Mouse (Mus musculus) left cerebral cortex, adult 2 months (tissue): ENCODE measurements around the gene Naa10. TPM values are rescaled to one million over a fixed set of nuclear protein-coding genes. Genes with fewer than 3 reads are reported as not detected.

Source experiments
- DNase-seq, 2 experiments: peaks; one replicate each; pipeline ENCODE4 v3.0.0; 2021 to 2022; ENCODE audit warnings: low spot score in 2 of 2, mixed read lengths in 1 of 2; ENCODE audit errors: extremely low spot score in 1 of 2
- H3K27ac ChIP-seq: fragments of 200-600 bp; 2 replicates; pipeline ENCODE4 v1.8.1; 2022
- H3K4me3 ChIP-seq: fragments of 200-600 bp; 2 replicates; pipeline ENCODE4 v1.8.1; 2022
- CTCF ChIP-seq: fragments of 200-600 bp; IDR thresholded peaks from 2 replicates; pipeline ENCODE4 v1.8.1; 2022; ENCODE audit warnings: antibody characterized with exemption, mild to moderate bottlenecking, moderate library complexity
- intact Hi-C: fragments of 180-260 bp; cut with DNase I; formaldehyde crosslinking; loops from one replicate; pipeline ENCODE4 v1.15.1; 2025
- long read RNA-seq, 2 experiments: library from polyadenylated mRNA; stranded (forward); transcript quantifications; one replicate each; pipeline ENCODE4 v2.0.0; 2021; ENCODE audit warnings: borderline mapping rate in 2 of 2
- total RNA-seq, 2 experiments: library from RNA; stranded (reverse); gene quantifications; 2 replicates each; pipeline ENCODE4 v1.2.3; 2021

Naa10 gene
- 10 to 100 TPM; 56.8 to 61.2 TPM for total RNA-seq
- long read RNA-seq, experiment 1, transcript Naa10-204 (8 exons, 1,031 nt), result major isoform, 9 of 26 reads
- long read RNA-seq, experiment 1, partial matches to known transcripts, result 5 of 26 reads
- long read RNA-seq, experiment 1, other reads (novel, unspliced or antisense), result 3 of 26 reads
- long read RNA-seq, experiment 2, transcript Naa10-204 (8 exons, 1,031 nt), result major isoform, 9 of 20 reads
- long read RNA-seq, experiment 2, transcript Naa10-201 (8 exons, 962 nt), result minor isoform, 5 of 20 reads
- long read RNA-seq, experiment 2, partial matches to known transcripts, result 1 of 20 reads
- long read RNA-seq, experiment 2, other reads (novel, unspliced or antisense), result 3 of 20 reads

DNA sequence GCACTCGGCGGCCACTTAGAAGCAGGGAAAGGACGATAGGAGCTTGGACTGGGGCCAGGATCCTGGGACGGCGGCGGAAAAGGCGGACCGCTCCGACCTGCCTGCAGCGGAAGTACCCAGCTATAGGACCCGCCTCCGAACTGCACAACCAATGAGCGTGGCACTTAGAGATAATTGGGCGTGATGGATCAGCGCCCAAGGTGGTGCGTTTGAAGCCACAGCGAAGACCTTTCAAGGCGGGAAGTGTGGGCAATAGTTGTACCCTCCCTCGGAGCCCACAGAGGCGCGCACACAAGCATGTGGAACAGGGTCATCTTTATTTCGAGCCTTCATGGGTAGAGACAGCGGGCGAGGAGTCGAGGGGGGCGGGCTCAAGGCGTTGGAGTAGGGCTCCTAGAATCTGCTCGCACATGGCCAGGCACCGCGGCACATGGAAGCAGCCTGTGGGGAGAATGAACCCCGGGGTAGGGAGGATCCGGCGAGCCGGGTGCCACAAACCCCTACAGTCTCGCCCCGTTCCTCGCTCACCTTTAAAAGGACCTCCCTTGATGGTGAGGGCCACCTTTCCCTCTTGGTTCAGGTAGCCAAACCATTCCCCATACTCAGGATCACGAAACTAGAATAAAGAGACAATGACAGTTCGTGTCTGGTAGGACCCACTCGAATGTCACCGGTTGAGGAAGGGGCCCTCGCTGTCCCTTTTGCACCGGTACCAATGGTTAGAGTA lies at the start of gene Naa10, which contains the start of gene Arhgap4:
Naa10 (minus strand) TSS at position 122 of the 727 bp plus-strand sequence.
Arhgap4 (minus strand) TSS at position 48 of the 727 bp plus-strand sequence.
- DNase-seq, result peak; percentile 82 to 85
- Histone ChIP-seq H3K4me3 (peak within 1 kb of the TSS; percentile 63), H3K27ac (peak within 1 kb of the TSS; percentile 82)
- intact Hi-C loops, result loop anchor here (5.0 kb wide), 1 partner anchor 135 kb away; the partner anchor contains the start of genes Idh3g and Ssr4
- TF ChIP-seq CTCF, result no peak

DNA sequence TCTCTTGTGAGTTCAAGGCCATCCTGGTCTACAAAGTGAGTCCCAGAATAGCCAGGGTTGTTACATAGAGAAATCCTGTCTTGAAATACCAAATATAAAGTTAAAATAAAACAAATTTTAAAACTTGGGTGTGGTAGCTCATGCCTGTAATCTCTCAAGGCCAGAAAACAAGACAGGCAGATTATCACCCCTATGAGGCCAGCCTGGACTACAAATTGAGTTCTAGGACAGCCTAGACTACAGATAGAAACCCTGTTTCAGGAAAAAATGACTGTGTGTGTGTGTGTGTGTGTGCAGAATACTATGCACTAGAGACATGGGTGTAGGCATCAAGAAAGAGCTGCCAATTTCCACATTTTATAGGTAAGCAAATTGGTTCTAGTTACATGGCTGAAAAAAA lies 49.0 kb upstream of the Naa10 start:
- no peak for TF ChIP-seq CTCF
- no peak overlapping the region for H3K4me3 ChIP-seq
- no peak for DNase-seq
- no peak overlapping the region for H3K27ac ChIP-seq
- intact Hi-C loops, result no loop called here

DNA sequence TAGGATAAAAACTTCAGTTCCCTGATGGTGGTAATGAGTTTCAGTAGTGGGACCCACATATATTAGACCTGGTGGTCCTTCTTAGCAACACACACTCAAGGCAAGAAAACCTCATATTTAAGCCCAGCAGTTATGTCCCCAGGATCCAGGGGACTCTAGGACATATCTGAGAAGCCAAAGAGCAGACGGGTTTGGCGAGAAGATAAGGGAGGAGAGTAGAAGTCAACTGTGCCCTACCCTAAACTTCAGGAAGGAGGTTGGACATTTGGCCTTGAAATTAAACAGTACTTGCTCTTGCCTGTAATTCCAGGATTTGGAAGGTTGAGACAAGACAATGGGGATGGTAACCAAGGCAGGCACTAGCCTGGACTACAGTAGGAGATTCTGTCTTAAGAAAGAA lies 48.0 kb upstream of the Naa10 start:
- no peak for DNase-seq
- H3K27ac ChIP-seq, result no peak overlapping the region
- intact Hi-C loops, result loop anchor here (10.0 kb wide), 2 partner anchors 305 to 445 kb away; partner anchors contain the start of gene Rpl10
- H3K4me3 ChIP-seq, result no peak overlapping the region
- no peak for TF ChIP-seq CTCF

DNA sequence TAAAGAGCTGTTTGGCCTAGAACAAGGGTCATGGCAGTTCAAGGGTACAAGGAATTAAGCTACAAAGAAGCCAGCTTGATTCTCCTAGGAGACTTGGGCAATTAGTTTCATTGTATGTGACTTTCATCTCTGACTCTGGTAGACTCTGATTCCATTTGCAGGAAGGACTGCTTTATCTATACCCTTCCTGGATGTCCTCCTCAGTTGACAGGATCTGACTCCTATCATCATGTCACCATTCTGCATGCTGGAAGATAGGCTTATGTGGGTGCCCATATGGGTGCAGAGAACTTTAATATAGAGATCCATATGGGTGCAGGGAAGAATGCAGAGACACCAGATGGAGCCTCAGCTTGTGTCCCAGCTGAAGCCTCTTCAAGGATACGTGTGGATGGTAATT lies 47.4 kb upstream of the Naa10 start:
- no peak for DNase-seq
- Histone ChIP-seq H3K27ac (no peak overlapping the region), H3K4me3 (no peak overlapping the region)
- intact Hi-C loops, result loop anchor here (10.0 kb wide), 2 partner anchors 306 to 446 kb away; partner anchors contain the start of gene Rpl10
- no peak for TF ChIP-seq CTCF

DNA sequence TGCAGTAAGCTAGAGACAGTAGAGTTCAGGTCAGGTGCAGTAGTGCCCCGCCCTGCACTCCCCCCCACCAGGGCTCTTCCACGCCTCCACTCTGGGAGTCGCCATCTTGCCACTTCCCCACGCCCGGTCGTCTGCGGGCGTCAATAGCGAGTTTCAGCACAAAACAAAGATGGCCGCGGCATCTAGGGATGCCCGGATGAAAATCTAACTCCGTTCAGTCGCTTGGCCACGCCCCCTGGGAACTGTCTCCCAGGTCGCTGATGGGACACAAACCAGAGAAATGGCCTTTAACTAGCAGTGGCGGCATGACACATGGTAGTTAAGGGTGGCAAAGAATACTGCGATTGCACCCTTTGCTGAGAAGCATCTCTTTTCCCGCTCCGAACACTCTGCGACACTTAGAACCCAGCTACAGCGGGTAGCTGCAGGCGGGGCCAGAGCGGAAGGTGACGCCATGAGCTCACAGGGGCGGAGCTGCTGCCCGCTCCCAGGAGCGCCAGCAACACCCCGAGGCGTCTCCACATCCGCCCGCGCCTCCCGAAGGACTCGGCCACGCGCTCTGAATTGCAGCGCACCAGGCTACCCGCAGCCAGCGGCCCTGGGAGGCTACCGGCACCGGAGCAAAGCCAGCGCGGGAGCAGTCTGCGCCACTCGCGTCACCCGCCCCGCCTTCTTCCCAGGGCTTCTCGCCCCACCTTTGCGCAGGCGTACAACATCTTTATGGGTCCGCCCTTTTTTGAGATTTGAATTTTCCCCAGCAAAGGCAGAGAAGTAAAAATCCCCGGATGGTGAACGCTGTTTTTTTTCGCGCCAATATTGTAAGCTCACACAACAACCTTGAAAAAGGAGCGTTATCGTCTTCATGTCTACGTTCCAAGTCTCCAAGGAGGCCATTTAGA lies 45.7 kb upstream of the Naa10 start:
- peak; percentile 82 to 86 for DNase-seq
- intact Hi-C loops, result loop anchor here (1.0 to 10.0 kb wide), 6 partner anchors 32 to 447 kb away; partner anchors contain the start of genes Irak1 and Rpl10
- no peak for TF ChIP-seq CTCF
- Histone ChIP-seq H3K4me3 (peak overlapping the region; percentile 70), H3K27ac (peak overlapping the region; percentile 99)

DNA sequence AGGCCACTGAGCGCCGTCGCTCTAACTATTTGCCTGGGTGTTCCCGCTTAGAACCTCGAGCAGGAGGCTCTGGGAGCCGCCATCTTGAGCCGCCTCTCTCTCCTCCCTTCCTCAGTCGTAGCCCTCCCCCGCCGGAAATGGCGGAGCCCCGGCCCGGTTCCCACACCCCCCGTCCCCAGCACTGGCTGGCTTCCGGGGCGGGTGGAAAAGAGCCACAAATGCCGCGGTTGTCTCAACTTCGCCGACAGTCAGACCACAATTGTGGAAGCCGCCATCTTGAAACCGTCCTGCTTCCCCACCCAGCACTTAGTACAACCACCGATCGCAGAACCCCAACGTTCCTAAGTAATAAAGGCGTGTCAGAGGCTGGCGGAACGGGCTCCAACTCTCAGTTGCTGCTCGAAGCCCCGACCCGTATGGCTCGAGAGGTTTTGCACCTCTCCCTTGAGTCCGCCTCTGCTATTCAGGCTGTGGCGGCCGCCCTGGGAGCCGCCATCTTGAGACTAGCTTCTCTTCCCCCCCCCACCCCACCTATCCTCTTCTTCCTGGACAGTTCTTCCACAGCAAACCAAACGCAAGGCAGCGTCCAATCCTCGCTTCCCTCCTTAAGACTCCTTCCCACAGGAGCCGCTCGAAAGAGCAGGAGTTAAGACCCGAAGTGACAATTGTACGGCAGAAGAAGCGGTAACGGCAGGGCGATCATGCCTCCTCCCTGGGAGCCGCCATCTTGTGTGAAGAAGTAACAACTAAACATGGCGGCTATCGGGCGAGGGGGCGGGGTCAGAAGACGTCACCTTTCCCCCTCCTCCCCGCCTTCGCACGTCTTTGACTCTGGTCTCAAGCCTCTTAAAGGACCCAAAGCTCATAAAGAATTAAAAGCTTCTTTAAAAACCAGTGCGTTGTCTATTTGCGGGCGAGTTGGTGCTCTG lies 44.8 kb upstream of the Naa10 start, which contains the start of gene Hcfc1:
Hcfc1 (minus strand) TSS at position 110 of the 929 bp plus-strand sequence.
- peak; percentile 85 to 86 for DNase-seq
- Histone ChIP-seq H3K4me3 (peak within 1 kb of the TSS; percentile 70), H3K27ac (peak within 1 kb of the TSS; percentile 99)
- intact Hi-C loops, result loop anchor here (1.0 to 10.0 kb wide), 6 partner anchors 33 to 448 kb away; partner anchors contain the start of genes Irak1 and Rpl10
- TF ChIP-seq CTCF, result no peak

DNA sequence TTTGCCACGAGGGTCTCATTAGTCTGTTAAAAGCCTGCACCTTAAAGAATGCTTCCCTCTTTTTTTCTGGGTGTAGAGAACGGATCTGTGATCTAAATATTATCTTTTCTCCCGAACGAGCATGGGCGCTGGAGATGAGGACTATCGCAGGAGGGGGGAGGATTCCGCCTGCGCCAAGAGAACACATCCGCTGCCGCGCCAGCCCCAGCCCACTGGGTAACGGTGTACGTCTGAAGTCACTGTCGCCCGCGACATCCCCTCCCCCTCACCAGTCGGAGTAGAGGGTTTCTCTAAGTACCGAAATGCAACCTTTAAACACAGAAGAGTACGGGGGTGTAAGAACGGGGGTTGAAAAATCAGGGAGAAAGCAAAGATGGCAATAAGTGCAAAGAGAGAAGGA lies 43.6 kb upstream of the Naa10 start:
- no peak for TF ChIP-seq CTCF
- H3K4me3 ChIP-seq, result peak overlapping the region; percentile 70
- H3K27ac ChIP-seq, result peak overlapping the region; percentile 99
- intact Hi-C loops, result loop anchor here (10.0 kb wide), 2 partner anchors 309 to 449 kb away; partner anchors contain the start of gene Rpl10
- DNase-seq, result peak; percentile 70 to 73

DNA sequence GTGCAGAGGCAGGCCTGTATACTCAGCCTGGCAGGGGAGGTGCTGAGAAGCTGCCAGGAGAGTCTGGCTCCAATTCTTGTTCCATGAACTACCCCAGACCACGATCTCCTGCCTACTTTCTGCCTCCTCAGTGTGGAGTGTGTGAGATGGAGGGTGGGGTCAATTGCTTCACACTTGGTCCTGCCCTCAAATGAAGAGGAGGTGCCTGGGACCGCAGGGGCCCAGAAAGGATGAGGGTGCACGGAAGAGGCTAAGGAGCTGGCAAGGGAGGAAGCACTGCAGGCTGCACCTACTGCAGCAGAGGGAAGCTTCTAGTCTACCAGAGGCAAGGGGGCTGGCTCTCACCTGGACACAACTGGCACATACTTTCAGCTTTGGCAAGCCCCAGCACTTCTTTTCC lies 42.6 kb upstream of the Naa10 start:
- H3K27ac ChIP-seq, result no peak overlapping the region
- DNase-seq, result no peak
- no peak for TF ChIP-seq CTCF
- peak overlapping the region; percentile 41 for H3K4me3 ChIP-seq
- intact Hi-C loops, result loop anchor here (10.0 kb wide), 2 partner anchors 310 to 450 kb away; partner anchors contain the start of gene Rpl10

DNA sequence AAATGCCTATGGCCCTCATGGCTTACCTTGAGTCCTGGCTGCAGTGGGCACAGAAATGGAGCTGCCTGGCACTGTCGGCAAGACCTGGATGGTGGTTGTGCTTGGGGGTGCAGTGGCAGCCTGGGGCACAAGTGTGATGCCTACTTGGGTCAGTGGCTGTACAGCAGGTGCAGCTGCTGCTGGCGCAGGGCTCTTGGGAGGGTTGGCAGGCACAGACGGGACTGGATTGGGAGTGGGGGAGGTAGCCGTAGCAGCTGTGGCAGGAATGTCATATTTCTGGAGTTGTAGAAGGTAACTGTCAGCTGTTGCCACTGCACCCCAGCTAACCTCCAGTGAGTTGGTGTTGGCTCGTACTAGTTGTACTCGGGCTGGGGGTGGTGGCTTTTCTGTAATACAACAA lies 33.2 kb upstream of the Naa10 start:
- no peak for TF ChIP-seq CTCF
- intact Hi-C loops, result no loop called here
- DNase-seq, result no peak
- H3K27ac ChIP-seq, result no peak overlapping the region
- no peak overlapping the region for H3K4me3 ChIP-seq

DNA sequence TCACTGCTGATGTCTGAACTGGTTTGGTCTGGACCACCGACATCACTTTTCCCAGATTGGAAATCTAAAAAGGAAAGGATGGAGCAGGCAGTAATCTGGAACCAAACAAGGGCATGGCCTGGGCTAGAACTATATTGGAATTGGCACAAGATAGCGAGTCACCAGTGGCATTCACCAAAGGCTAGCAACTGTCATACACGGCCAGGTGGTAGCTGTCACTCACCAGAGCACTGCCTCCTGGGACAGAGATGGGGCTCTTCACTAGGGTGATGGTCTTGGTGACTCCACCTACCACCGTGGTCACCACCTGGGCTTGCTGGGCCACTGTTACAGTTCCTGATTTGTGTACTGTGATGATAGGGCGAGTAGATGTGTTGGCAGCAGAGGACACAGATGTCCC lies 30.9 kb upstream of the Naa10 start:
- no peak for DNase-seq
- TF ChIP-seq CTCF, result no peak
- Histone ChIP-seq H3K27ac (no peak overlapping the region), H3K4me3 (no peak overlapping the region)
- intact Hi-C loops, result no loop called here
